Mouse (Mus musculus) adrenal gland (tissue): ENCODE measurements around the gene 4930562C15Rik.
"Not testable (repeated sequence)": the region's sequence is repeated elsewhere in the genome, so short reads cannot be mapped to it uniquely, and the experiment has no call there.

Experiments
- intact Hi-C: fragments of 180-260 bp; cut with DNase I; formaldehyde crosslinking; loops from one replicate; pipeline ENCODE4 v1.15.1; 2025
- long read RNA-seq, 2 experiments: library from polyadenylated mRNA; unstranded; transcript quantifications; one replicate each; pipeline ENCODE4 v2.0.0; 2020; ENCODE audit warnings: borderline replicate concordance in 1 of 2; ENCODE audit not compliant: insufficient replicate concordance in 1 of 2

The 4930562C15Rik gene
- long read RNA-seq, experiment 1, result 0 reads
- long read RNA-seq, experiment 2, result 0 reads

DNA sequence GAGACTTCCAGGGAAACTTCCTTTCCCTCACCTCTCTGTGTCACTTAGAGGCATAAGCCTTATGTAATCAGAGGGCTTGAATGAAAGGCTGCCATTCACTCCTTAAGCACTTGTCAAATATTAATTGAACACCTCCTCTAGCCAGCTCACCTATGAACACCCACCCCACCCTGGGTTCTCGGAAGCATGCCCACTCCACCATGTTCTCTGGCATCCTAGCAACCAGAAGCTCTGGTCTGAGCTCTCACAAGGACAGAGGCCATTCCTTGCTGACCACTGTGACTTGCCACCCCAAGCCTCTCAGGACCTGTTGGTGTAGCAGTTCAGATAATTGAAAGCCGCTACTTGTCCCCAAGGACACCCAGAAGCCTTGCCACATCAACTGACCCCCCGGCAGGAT lies at the start of gene 4930562C15Rik:
TSS of gene 4930562C15Rik (plus strand) at position 226 of the 400 bp plus-strand sequence.
- intact Hi-C loops, result no loop called here

DNA sequence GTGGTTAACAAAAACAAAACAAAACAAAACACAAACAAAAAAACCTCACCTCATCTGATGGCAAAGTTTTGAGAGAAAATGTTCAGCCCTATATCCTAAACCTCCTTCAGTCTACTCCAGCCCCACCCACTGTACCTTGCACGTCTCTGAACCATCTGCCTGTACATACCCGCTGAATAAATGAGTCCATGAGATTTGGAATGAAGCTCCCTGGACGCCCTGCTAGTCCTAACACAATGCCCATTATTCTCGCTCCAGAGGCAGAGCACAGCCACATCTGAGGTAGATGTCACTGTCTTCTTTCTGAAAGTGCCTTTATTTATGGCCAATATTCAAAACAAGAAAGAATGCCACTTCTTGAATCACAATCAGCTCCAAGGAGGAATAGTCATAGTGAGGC lies 49.5 kb upstream of the 4930562C15Rik start:
- intact Hi-C loops, result no loop called here

DNA sequence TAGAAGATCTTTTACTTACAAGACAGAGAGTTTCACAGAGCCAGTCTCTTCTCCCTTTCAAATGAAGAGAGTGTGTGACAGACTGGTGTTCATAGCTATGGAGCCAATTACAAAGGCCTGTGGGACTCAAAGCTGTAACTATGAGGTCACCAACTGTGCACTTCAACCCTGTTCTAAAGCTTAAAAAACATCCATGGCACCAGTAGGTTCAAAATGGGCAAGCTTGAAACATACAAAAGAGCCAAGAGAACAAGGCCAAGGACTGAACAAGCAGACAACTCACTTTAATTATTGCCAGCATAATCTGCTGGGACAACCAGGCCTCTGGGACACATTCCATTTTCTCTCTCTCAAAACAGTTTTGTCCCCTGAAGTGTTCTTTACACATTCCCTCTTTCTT lies 47.0 kb upstream of the 4930562C15Rik start:
- intact Hi-C loops, result no loop called here

DNA sequence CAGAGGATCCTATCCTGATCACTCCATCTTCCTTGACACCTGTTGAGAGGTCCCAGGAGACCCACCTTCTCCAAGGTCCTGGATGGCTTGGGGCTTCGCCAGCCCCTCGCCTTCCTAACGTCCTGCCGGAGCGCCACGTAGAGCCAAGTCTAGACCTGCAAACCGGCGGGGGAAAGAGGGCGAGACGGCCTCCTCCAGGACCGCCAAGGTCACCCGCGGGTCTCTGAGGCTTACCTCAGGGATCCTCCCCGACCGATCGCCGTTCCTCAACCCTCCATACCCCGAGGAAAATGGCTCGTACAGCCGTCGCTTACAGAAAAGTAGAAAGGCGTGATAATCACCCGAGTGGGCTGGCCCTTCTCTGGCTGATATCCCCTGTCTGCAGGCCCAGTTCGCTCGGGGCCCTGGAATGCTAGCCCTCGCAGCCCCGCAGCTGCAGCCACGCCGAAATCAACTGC lies 45.9 kb upstream of the 4930562C15Rik start:
- intact Hi-C loops, result no loop called here

DNA sequence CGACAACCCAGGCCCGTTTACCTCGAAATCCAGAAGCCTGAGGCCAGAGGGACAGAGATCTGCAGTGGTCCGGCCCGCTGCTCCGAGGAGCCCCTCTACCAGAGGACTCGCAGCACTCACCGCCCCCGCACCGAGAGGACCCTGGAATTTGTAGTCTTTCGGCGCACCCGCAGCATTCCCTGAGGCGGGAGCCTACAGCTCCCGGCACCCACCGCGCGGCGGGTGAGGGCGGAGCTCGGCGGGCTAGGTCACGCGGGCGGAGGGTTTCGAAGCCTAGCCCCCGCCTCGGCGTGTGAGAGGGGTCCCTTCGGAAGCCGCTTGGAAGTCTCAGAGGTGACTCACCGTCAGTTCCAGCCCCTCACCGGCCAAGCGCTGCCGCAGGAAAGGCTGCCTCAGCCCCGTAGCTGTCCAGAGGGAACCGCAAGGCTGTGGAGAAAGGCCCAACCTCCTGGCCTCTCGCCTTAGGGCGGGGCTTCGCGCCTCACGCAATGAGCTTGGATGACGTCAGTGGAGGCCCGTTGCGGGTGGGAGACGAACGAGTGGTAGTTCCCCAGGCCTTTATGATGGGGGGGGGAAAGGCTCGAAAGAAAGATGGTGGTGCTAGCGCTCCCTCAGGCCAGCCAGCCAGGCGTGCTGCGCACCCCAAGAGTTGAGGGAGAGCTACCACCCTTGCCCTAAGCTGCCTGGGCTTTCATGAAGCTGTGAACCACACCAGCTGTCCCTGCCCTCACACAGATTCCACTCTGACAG lies 45.2 kb upstream of the 4930562C15Rik start, which contains the start of gene Cdip1:
TSS of gene Cdip1 (minus strand) at position 483 of the 750 bp plus-strand sequence.
- intact Hi-C loops, result no loop called here

DNA sequence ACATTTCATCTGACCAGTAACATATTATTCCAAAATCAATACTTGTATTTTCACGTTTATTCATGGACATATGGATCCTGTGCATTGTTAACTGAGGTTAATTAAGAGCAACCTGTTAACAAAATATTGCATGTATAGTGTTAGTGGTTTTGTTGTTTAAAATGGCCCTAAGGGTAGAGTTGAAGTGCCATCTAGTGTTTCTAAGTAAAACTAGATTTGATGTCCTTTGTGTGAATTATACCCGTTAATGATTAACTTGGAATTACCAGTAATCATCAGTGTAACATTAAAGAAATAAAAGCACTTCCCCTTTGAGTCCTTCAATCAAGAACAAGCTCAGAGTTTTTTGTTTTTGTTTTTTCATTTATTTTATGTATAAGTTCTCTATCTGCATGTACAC lies 43.9 kb upstream of the 4930562C15Rik start:
- intact Hi-C loops, result no loop called here

DNA sequence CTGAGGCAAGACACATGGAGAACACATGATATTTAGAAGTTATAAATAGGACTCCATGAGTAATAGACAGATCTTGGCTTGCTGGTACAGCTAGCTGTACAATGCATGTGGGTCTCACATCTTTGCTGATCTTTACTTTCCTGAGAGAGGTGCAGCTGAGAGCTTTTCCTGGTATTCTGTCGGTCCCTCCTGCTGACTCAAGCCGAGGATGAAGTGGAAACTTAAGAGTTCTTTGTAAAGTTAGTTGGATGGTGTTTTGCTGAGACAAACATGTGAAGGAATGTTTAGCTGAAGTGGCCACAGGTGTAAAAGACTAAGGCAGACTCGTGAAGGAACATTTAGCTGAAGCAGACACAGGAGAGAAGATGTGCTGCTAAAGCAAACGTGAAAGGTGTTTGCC lies 38.6 kb upstream of the 4930562C15Rik start:
- intact Hi-C loops, result no loop called here

DNA sequence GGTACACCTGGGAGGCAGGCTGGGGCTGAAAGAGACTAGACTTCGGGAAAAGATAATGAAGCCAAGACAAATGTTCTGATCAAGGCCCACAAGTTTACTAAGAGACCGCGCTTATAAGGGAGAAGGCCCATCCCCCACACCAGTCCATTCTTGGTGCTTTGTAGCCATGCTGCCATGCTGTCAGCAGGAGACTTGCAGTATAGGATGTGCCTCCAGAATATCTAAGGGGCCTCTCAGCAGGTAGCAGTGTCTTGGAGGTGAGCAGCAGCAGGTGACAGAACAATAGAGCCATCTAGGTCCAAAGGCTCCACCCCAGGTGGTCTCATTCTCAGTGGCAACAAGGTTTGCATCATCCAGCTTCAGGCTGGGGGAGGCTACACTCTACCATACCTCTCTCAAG lies 16.9 kb upstream of the 4930562C15Rik start:
- intact Hi-C loops, result no loop called here

DNA sequence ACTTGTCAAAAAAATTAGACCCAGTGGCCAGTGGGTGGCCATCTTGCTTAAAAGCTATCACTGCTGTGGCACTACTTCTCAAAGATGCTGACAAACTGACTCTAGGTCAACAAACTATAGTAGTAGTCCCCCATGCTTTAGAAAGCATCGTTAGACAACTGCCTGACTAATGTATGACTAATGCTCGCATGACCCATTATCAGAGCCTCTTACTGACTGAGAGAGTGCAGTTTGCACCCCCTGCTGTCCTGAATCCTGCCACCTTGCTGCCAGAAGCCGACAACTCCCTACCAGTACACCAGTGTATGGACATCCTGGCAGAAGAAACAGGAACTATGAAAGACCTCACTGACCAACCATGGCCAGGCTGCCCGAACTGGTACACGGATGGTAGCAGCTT lies 10.8 kb upstream of the 4930562C15Rik start:
- intact Hi-C loops, result not testable (repeated sequence)

DNA sequence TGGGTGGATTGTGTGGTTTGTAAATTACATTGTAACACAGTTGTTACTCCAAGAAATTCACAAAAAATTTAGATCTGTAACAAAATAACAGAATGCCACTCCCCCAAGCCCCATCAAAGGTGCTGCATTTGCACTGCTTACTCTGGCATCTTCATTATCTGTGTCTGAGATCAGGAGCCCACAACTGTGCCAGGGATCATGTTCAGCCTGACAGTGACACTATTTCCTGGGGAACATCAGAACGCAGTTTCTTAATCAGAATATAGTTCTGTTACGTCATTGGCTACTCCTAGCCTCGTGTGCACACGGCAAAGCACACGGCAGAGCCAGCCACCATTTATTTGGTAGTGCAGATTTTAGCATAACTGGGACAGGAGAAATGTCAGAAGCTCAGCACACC lies 7.6 kb upstream of the 4930562C15Rik start:
- intact Hi-C loops, result no loop called here

DNA sequence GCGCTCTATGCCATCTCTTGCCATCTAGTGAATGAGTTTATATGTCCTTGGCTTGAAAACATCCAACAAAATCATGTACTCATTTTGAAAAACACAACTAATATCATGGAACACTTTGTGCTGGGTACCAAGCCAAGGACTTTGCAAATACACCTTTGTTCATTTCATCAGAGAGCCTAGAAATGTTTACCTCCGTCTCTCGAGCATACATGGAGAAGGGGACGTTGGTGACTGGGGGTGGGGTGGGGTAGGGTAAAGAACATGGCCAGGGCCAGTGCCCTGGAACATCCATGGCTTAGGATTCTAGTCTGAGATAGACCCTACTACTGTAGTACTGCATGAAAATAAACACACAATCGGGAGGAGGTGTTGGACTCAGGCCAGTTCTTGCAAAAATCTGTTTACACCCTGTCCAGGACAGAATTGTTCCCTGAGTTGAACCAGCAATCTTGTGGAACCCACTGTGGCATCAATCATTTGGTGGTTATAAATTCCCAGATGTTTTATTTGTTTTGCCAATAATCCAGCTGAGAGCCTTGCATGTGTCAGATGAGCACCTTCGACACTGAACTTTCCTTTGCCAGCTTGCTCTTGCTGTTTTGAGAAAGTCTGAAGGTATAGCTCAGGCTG lies 5.8 kb upstream of the 4930562C15Rik start:
- intact Hi-C loops, result no loop called here

DNA sequence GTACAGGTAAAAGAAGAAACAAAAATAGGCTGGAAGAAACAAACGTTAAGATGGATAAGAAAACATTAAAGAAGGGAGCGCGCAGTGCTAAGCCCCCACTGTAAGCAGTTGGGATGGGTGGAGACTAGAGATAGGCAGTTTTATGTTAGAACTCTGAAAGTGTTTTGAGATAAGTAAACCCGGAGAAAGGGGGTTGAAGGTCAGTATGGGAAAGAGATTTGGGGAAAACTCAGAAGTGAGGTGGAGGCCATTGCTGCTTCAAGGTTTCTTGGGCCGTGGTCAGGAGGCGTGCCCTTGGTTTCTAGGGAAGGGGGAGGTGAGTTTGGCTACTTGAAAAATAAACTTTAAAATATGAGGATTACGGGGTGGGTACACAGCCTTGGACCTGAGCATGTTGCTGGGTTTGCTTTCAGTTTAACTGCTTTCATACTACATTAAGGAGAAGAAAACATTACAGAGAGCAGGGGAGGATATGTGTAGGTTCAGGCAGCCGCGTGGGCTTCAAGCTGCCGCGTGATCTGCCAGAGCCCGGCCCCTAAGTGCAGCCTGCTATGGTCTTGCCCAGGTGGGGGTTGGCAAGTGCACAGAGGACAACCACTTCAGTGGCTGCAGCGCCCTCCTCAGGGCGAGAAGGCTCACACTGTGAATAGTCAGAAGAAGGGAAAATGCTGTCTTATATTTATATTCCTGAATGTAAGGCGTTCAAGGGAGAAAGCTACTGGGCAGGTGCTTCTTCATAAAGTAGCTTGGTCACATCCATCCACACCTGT lies 3.4 kb upstream of the 4930562C15Rik start:
- intact Hi-C loops, result no loop called here

DNA sequence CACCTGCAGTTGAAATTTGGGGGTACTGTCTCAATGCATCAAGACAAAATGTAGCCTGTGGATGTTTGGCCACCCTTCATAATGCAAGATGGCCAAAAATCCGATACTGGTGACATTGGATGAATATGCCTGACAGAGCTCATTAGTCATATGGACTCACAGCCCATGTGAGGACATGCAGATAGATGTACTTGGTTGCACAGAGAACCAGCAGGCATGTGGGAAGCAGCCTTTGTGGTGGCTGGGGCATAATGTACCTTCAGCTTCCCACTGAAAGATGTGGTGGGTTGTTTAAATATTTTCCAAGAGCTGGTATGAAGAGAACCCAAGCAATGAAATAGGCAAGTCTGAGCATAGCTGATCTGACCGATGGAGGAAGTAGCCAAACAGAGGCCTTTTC lies 1.4 kb upstream of the 4930562C15Rik start:
- intact Hi-C loops, result no loop called here

DNA sequence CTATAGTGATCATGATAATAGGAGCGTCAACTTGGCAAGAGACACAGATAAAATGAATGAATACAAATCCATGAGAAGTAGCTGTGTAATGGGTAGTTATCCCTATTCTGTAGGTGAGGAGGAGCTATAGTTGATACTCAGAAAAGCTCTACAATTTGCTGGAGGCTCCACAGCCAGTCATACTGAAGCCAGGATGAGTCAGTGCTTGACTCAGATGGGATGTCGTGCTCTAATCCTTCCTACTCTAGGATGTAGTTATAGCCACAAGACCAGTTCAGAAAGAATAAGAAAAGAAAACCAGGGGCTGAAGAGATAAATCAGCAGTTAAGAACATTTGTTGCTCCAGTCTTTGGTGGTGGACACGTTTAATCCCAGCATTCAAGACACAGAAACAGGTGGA lies 2.4 kb downstream of the 4930562C15Rik start:
- intact Hi-C loops, result no loop called here

DNA sequence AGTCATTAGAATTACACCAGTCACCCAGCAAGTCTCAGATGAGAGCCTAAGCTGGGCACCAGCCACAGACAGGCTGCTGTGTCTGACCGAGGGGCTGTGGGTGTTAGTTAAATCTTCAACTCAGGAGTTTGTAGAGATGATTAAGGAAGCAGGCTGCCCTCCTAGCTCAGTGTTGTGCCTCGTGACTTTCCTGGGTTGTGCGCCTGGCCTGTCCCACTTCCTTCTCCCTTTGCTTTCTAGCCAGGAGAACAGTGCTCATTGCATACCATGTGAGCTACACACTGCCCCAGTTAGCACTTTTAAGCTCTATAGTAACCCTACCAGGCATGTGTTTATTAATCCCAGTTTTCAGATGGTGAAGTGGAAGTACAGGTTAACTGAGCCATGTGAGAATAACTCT lies 4.3 kb downstream of the 4930562C15Rik start:
- intact Hi-C loops, result no loop called here

DNA sequence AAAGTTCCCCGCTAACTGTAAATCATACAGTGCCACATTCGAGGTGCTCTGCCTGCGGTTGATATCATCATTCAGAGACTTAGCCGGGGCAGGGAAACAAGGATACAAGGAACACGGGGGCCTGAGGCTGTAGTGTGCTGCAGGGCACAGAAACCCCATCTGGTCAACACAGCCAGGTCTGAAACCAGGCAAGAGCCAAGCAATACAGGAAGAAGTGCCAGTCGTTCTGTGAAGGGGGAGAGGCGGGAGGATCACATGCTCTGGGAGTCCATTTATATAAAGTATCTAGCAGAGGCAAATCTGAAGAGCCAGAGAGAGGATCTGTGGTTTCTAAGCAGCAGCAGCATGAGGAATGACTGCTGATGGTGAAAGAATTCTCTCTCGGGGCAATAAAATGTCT lies 5.0 kb downstream of the 4930562C15Rik start:
- intact Hi-C loops, result no loop called here

DNA sequence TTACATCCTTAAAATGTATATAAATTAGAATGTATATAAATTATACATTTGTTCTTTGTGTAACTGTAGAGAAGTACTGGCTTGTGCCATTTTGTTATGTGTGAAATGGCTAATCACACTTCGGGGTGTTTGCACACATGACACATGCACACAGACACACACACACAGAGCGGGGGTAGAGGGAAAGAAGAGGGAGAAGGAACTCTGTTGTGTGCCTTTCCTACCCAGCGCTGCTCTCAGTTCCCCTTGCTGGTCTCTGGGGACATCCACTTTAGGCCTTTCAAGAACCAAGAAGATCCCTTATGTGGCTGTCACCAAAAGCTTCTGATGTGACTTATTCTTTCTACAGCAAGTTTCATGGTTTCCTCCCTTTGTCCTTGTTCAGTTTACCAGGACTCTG lies 11.8 kb downstream of the 4930562C15Rik start:
- intact Hi-C loops, result no loop called here

DNA sequence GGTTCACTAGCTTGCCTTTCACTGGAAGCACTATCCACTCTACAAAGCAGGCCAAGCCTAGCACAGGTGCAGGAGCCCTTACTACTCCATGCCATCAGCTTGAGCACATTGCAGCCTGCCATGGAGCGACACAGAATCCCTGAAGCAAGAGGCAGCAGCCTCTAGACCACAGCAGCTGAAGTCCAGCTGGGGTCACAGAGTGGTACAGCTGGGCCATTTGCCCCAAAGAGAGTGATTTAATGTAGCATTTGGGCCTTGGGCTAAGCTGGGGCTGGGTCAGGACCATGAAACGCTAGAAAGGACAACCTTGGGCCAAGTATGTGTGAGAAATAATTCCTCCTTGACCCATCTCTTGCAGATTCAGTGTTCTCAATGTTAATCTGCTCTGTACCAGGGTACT lies 12.9 kb downstream of the 4930562C15Rik start:
- intact Hi-C loops, result no loop called here

DNA sequence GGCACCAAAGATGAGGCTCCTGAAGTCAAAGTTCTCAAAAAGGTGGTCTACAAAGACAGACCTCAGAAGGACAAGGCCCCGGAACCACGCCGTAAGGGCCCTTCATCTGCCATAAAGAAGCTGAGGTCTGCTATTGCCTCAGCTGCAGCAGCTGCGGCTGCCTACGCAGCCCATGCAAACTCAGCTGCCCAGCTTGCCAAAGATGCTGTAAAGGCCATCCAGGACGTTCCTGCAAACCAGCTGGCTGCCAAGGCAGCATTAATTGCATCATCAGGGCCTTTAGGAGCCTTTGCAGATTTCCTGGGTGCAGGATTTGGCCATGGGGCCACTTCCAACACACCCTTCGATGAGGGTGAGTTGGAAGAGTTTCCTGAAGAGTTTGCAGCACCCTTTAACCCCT lies 15.1 kb downstream of the 4930562C15Rik start:
- intact Hi-C loops, result no loop called here

DNA sequence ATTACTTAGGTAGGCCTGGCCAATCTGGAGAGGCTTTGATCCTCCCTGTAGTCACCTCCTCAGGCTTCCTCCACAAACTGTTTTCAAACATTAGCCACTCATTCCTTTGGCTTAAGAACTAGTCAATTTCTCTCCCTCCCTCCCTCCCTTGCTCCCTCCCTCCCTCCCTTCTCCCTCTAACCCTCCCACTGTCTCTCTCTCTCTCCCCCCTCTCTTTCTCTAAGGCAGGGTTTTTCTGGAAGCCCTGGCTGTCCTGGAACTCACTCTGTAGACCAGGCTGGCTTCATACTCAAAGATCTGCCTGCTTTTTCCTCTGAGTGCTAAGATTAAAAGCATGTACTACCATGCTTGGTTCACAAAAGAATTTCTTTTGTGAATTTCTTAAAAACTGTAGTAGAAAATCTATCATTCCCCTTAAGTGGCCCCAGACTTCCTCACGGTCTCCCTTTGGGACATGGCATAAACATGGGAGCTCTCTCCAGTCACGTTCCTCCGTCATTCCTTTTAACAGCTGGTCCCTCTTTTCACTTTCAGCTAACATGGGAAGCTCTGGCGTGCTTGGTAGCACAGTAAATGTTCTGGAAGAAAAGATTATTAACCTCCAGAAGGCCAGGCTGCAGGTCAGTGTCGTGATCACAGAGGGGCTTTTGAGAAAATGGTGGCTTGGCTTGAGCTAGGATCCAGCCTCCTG lies 15.9 kb downstream of the 4930562C15Rik start:
- intact Hi-C loops, result no loop called here

DNA sequence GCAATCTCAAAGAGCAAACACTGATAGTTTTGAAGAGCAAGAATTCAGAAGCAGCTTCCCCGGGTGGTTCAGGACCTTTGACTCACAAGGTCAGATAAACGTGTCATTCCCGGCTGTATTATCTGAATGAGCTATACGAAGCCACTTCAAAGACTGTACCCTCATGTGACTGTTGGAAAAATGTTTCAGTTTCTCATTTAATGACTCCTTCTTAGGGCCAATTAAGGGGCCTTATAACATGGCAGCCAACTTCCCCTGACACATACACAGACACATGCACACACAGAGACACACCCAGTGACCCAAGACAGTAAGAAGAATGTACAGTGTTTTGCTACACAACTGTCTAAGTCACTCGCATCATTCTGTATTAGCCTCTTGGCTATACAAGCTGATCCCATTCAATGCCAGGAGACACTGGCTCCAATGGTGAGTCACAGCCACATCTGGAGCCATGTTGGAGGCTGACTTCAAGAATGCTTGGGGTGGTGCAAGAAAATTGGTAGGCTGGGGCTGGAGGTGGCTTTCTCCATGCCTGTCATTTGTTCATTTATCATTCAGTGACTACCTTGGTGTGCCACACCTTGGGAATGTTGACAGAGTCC lies 19.9 kb downstream of the 4930562C15Rik start:
- intact Hi-C loops, result no loop called here
